Mouse (Mus musculus): ENCODE measurements around the gene Synrg. TPM values are rescaled to one million over a fixed set of nuclear protein-coding genes. Genes with fewer than 3 reads are reported as not detected.

The Synrg gene
- polyA plus RNA-seq, 1 experiment from 2014 or later = 11.6 TPM

Other genes starting within 250 kb of the Synrg start
- gene Wfdc21, start 217.5 kb upstream of the Synrg start, polyA plus RNA-seq (2014; fragmentation: Nextera tagmentation; extraction: Ambion mirVana) = not detected in 2 replicates
- gene Heatr6, start 210.7 kb upstream of the Synrg start, polyA plus RNA-seq (2014; fragmentation: Nextera tagmentation; extraction: Ambion mirVana) = 22.9 and 28.7 TPM in 2 replicates
- 51.6 and 84.2 TPM in 2 replicates for gene Hnf1b, start 114.4 kb upstream of the Synrg start, polyA plus RNA-seq (2014; fragmentation: Nextera tagmentation; extraction: Ambion mirVana)
- gene Ddx52, start 22.4 kb upstream of the Synrg start, polyA plus RNA-seq (2014; fragmentation: Nextera tagmentation; extraction: Ambion mirVana) = 43.7 and 47.6 TPM in 2 replicates
- 19.8 and 21.4 TPM in 2 replicates for gene Dusp14, start 104.8 kb downstream of the Synrg start, polyA plus RNA-seq (2014; fragmentation: Nextera tagmentation; extraction: Ambion mirVana)
- 31.1 and 35.7 TPM in 2 replicates for gene Tada2a, start 165.2 kb downstream of the Synrg start, polyA plus RNA-seq (2014; fragmentation: Nextera tagmentation; extraction: Ambion mirVana)
- 11.9 and 18.1 TPM in 2 replicates for gene Acaca, start 165.2 kb downstream of the Synrg start, polyA plus RNA-seq (2014; fragmentation: Nextera tagmentation; extraction: Ambion mirVana)
- not detected in 2 replicates for gene Gm11437, start 203.0 kb downstream of the Synrg start, polyA plus RNA-seq (2014; fragmentation: Nextera tagmentation; extraction: Ambion mirVana)

All from kidney, embryonic 14.5 days (tissue).